ENCODE assay signal across 19 mouse cellular contexts in genomic region chr13:72578416-72578815, GRCm38 (mm10). TPM values are rescaled to one million over a fixed set of nuclear protein-coding genes. Genes with fewer than 3 reads are reported as not detected.
"Had no signal": no experiment of that assay in that cellular context is flagged by ENCODE, and none has a peak within 500 bp of the region (broad histone marks: within the 10 kb centered on the region; RNA-seq: fewer than 3 reads in every experiment).

No protein-coding gene starts in this region.

- ATAC-seq: intestine, postnatal 0 days; midbrain, embryonic 15.5 days had no signal

- DNase-seq: layer of hippocampus, postnatal 36 days; liver, embryonic 13.5 days; lung, adult 2 months; lung, postnatal 14 days; lung, postnatal 4 days; right cerebral cortex, postnatal 14 days; right cerebral cortex, postnatal 4 days; thymus, adult 2 months; thymus, postnatal 14 days; thymus, postnatal 4 days had no signal

- H3K36me3 ChIP-seq: liver, embryonic 13.5 days; midbrain, embryonic 12.5 days; midbrain, embryonic 15.5 days; neural tube, embryonic 13.5 days had no signal

- H3K4me1 ChIP-seq: liver, embryonic 13.5 days; midbrain, embryonic 12.5 days; neural tube, embryonic 13.5 days had no signal

- H3K4me3 ChIP-seq: left cerebral cortex, adult 2 months; liver, embryonic 13.5 days; midbrain, embryonic 12.5 days; midbrain, embryonic 15.5 days; myocyte; neural tube, embryonic 13.5 days had no signal

- H3K9ac ChIP-seq: liver, embryonic 13.5 days; midbrain, embryonic 12.5 days; midbrain, embryonic 15.5 days; neural tube, embryonic 13.5 days had no signal

- H3K4me2 ChIP-seq: liver, embryonic 13.5 days; midbrain, embryonic 12.5 days; midbrain, embryonic 15.5 days; neural tube, embryonic 13.5 days had no signal

- H3K9me3 ChIP-seq: liver, embryonic 13.5 days had no signal

- H3K27me3 ChIP-seq: liver, embryonic 13.5 days; midbrain, embryonic 12.5 days; midbrain, embryonic 15.5 days had no signal

- H3K27ac ChIP-seq: left cerebral cortex, adult 2 months; liver, embryonic 13.5 days; midbrain, embryonic 12.5 days; midbrain, embryonic 15.5 days; neural tube, embryonic 13.5 days; stomach, postnatal 0 days had no signal

RNA-seq across cellular contexts. Expression of gene Irx2, which starts 50.2 kb away (rescaled TPM):
- polyA plus RNA-seq: liver, adult 2 months; liver, embryonic 16.5 days had no signal
